Mouse (Mus musculus) heart, embryonic 13.5 days (tissue): ENCODE data around the gene Tlr6. TPM values are rescaled to one million over a fixed set of nuclear protein-coding genes. Genes with fewer than 3 reads are reported as not detected.

Source experiments
- ATAC-seq: fragments of 200-750 bp; cut with Nextera tagmentation; 2 replicates; pipeline ENCODE4 v1.8.0; 2017; ENCODE audit warnings: moderate TSS enrichment; ENCODE audit not compliant: insufficient number of reproducible peaks, low FRiP score, low TSS enrichment; ENCODE audit errors: extremely low read depth
- H3K27ac ChIP-seq: fragments of 300-500 bp; sonication (generic); replicated peaks from 2 replicates; pipeline ENCODE4 v1.5.1; 2015; ENCODE audit warnings: moderate library complexity, mild to moderate bottlenecking, inconsistent platforms
- H3K27me3 ChIP-seq: fragments of 300-500 bp; sonication (generic); replicated peaks from 2 replicates; pipeline ENCODE4 v1.6.1; 2015; ENCODE audit warnings: mild to moderate bottlenecking, inconsistent platforms
- H3K36me3 ChIP-seq: fragments of 300-500 bp; sonication (generic); 2 replicates; pipeline ENCODE4 v1.6.1; 2015; ENCODE audit warnings: mild to moderate bottlenecking, inconsistent platforms
- H3K4me1 ChIP-seq: fragments of 300-500 bp; sonication (generic); 2 replicates; pipeline ENCODE4 v1.6.1; 2015; ENCODE audit warnings: inconsistent platforms
- H3K4me2 ChIP-seq: fragments of 300-500 bp; sonication (generic); 2 replicates; pipeline ENCODE4 v1.6.1; 2015; ENCODE audit warnings: inconsistent platforms, mild to moderate bottlenecking, moderate library complexity
- H3K4me3 ChIP-seq: fragments of 300-500 bp; sonication (generic); 2 replicates; pipeline ENCODE4 v1.5.1; 2015; ENCODE audit warnings: moderate library complexity, mild to moderate bottlenecking, inconsistent platforms
- H3K9ac ChIP-seq: fragments of 300-500 bp; sonication (generic); 2 replicates; pipeline ENCODE4 v1.6.1; 2015; ENCODE audit warnings: inconsistent platforms, mild to moderate bottlenecking, moderate library complexity
- H3K9me3 ChIP-seq: fragments of 300-500 bp; sonication (generic); 2 replicates; pipeline ENCODE4 v1.6.1; 2016; ENCODE audit warnings: inconsistent platforms
- WGBS: fragments of 180-500 bp; shearing (Covaris S2); methylation state at CpG from one replicate; pipeline ENCODE4 v1.1.7; 2015; ENCODE audit warnings: mixed read lengths; 5-methylcytosine and 5-hydroxymethylcytosine counted together
- microRNA counts: library from miRNA; unstranded; fragments of <30 nt; microRNA quantifications from one replicate; lab custom pipeline; 2016
- microRNA-seq: library from miRNA; unstranded; fragments of <30 nt; microRNA quantifications from one replicate; pipeline ENCODE4, GENCODE M21; 2016
- polyA plus RNA-seq: library from polyadenylated mRNA; unstranded; fragments of >200 nt; fragmentation: Nextera tagmentation; extraction: Ambion mirVana; gene quantifications from 2 replicates; pipeline ENCODE4 v1.2.1, GENCODE M21; 2015

The Tlr6 gene
- polyA plus RNA-seq, 1 experiment from 2014 or later = 0.21 TPM

DNA sequence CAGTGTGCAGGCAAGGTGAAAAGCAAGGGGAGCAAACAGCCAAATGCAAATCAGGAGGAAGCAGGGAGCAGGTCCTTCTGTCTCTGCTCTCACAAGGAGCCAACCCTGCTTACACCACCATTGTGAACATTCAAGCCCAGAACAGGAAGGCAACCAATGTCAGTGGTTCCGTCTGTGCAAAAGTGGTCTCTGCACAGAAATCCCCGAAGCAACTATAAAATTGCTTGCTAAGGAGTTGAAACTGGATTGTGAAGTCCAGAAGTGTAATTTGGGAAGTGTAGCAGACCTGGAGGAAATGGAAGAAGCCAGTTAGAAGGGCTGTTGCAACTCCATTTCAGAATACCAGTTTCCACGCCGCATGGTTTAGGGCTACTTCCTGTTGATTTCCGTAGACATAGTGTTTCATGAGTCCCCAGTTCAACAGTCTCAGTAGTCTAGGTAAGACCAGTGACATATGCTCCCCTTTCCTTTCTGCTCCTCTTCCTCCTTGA lies 37.0 kb downstream of the Tlr6 start:
- H3K9me3 ChIP-seq = no peaks in the 10 kb centered on the region
- H3K27ac ChIP-seq = no peak overlapping the region
- no peaks in the 10 kb centered on the region for H3K27me3 ChIP-seq
- no peaks in the 10 kb centered on the region; the same call in 1 of the 2 replicates for H3K4me1 ChIP-seq
- no peak overlapping the region for H3K4me3 ChIP-seq
- H3K4me2 ChIP-seq = no peak overlapping the region
- no peak for ATAC-seq
- H3K36me3 ChIP-seq = no peaks in the 10 kb centered on the region
- 78% methylated on average over 5 of the region's 5 CpGs for WGBS
- no peak overlapping the region for H3K9ac ChIP-seq

DNA sequence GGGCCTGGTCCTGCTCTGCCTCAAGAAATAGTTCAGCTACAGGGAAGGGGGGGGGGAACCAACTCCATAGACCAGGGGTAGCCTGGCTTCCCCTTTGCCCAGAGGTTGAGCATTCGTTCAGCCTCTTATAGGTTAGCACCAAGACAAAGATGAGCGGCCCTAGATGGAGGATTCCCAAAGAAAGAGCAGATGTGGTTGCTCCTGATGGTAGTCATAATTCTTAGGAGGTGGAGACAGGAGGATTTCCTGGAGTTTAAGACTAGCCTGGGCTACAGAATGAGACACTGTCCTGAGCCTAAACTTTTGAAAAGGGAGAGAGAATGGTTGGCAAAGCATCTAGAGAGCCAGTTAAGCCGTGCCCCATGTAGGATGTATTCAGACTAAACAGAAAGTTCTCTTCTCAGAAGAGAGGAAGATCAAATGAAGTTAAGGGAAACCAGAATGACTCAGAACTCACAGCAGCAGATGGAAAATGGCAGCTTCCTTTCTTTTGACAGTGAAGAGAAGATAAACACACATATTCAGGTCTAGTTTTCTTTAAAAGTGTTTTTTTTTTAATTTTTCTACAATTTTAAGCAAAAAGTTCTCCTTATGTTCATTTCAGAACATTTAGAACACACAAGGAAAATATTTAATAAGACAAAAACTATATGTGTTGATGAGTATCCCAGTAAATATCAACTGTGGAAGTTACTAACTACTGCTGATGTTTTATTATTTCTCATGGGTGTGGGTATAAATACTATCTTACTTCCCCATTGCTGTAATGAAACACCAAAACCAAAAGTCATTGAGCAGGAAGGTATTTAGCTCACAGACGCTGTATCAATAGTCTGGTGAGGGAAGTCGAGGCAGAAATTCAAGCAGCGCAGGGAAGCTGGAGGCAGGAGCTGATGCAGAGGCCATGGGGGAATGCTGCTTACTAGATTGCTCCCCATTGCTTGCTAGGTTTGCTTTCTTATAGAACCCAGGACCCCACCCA lies 41.0 kb downstream of the Tlr6 start:
- ATAC-seq = no peak
- Histone ChIP-seq H3K36me3 (no peaks in the 10 kb centered on the region), H3K4me1 (no peaks in the 10 kb centered on the region), H3K27ac (no peak overlapping the region), H3K9ac (no peak overlapping the region), H3K9me3 (peaks cover 12% of the 10 kb centered on the region; the same call in 1 of the 2 replicates), H3K4me3 (no peak overlapping the region), H3K4me2 (no peak overlapping the region), H3K27me3 (no peaks in the 10 kb centered on the region)
- WGBS = 81% methylated on average over 6 of the region's 6 CpGs

DNA sequence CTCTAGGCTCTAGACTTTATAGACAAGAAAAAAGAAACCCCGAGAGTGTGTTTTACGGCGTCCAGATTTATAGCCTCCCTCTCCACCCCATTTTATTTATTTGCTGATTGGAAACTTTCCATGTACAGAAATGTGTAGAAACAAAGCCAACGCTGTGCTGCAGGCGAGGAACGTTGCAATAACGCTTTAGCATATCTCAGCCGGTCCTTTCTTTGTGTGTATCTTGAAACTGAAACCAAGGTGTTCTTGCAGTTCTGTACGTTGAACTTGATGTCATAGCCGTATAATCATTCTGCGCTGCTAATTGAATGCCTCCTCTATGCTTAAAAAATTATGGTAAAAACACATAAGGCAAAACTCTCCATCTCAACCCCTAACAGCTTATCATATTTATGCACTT lies 42.2 kb downstream of the Tlr6 start:
- no peaks in the 10 kb centered on the region for H3K27me3 ChIP-seq
- no peak overlapping the region for H3K27ac ChIP-seq
- H3K4me2 ChIP-seq = no peak overlapping the region
- H3K36me3 ChIP-seq = no peaks in the 10 kb centered on the region
- H3K4me3 ChIP-seq = no peak overlapping the region
- WGBS = 89% methylated on average over 11 of the region's 11 CpGs
- H3K9me3 ChIP-seq = peaks cover 12% of the 10 kb centered on the region; the same call in 1 of the 2 replicates
- ATAC-seq = no peak
- H3K4me1 ChIP-seq = no peaks in the 10 kb centered on the region
- H3K9ac ChIP-seq = no peak overlapping the region

DNA sequence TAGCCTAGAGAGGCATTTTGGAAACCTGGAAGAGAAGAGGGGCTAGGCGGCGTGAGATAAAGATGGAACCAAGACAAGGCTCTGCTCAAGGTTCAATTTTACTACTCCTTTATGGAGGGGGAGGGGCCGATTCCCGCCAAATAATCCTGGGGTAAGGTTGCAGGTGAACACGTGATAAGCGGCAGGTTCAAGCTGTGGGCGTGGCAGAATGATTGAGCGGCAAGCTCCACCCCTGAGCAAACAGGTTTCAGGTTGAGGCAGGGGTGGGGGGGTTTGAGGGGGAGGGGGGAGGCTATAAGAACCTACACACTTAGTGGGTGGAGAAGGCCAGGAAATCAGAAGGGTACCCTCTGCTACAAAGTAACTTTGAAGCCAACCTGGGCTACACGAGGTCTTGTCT lies 42.7 kb downstream of the Tlr6 start:
- no peak overlapping the region for H3K9ac ChIP-seq
- 91% methylated on average over 9 of the region's 9 CpGs for WGBS
- no peak for ATAC-seq
- no peak overlapping the region for H3K4me2 ChIP-seq
- no peaks in the 10 kb centered on the region for H3K27me3 ChIP-seq
- H3K4me1 ChIP-seq = no peaks in the 10 kb centered on the region
- peaks cover 12% of the 10 kb centered on the region; the same call in 1 of the 2 replicates for H3K9me3 ChIP-seq
- H3K27ac ChIP-seq = no peak overlapping the region
- no peaks in the 10 kb centered on the region for H3K36me3 ChIP-seq
- no peak overlapping the region for H3K4me3 ChIP-seq

DNA sequence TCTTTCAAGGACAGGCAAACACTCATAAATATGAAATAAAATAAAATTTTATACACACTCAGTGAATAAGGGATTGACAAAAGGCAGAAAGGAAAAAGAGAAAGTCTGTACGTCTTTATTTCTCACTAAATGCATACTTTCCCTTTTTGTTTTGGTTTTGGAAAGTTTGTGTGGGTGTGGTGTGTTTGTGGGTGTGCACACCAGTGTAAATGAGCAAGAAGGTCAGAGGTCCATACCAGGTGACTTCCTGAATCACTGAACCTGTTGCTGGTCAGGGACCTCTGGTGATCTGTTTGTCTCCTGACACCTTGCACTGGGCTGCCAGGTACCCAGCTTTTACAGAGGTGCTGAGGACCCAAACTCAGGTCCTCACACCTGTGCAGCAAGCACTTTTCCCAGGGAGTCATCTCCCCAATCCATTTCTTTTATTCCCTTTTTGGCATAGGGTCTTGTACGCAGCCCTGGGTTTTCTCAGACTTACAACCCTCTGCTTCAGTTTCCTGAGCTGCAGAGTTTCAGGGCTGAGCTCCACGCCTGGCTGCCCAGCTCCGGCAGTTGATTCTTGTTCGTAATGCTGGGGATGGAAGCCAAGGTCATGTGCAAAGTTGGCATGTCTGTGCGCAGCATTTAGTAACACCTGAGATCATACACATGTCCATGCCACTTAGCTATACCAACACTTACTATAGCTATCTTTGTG lies 51.2 kb downstream of the Tlr6 start:
- Histone ChIP-seq H3K9ac (no peak overlapping the region), H3K4me3 (no peak overlapping the region), H3K9me3 (peaks cover 4% of the 10 kb centered on the region; the same call in 1 of the 2 replicates), H3K36me3 (no peaks in the 10 kb centered on the region), H3K4me1 (no peaks in the 10 kb centered on the region), H3K27me3 (no peaks in the 10 kb centered on the region), H3K27ac (no peak overlapping the region), H3K4me2 (no peak overlapping the region)
- ATAC-seq = no peak
- WGBS = 83% methylated on average over 6 of the region's 6 CpGs

DNA sequence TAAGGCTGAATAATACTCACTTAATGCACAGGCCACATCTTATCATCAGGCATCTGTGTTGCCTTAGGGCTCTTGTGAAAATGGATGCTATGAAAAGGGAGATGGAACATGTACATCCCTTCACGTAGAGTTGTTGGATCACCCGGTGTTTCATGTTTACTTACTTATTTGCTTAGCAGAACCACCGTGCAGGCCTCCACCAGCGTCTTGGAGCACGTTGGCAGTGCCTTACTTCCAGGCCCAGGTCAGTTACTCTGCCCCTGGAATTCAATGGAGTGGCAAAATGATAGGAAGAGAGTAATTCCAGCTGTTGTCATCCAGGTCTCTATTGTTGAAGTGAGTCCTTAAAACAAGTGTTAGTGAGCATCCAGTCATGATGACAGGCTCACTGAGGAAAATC lies 52.0 kb downstream of the Tlr6 start:
- 86% methylated on average over 5 of the region's 5 CpGs for WGBS
- H3K27ac ChIP-seq = no peak overlapping the region
- no peaks in the 10 kb centered on the region for H3K36me3 ChIP-seq
- no peak overlapping the region for H3K9ac ChIP-seq
- no peak for ATAC-seq
- H3K9me3 ChIP-seq = peaks cover 4% of the 10 kb centered on the region; the same call in 1 of the 2 replicates
- no peak overlapping the region for H3K4me3 ChIP-seq
- no peak overlapping the region for H3K4me2 ChIP-seq
- H3K4me1 ChIP-seq = no peaks in the 10 kb centered on the region
- no peaks in the 10 kb centered on the region for H3K27me3 ChIP-seq

DNA sequence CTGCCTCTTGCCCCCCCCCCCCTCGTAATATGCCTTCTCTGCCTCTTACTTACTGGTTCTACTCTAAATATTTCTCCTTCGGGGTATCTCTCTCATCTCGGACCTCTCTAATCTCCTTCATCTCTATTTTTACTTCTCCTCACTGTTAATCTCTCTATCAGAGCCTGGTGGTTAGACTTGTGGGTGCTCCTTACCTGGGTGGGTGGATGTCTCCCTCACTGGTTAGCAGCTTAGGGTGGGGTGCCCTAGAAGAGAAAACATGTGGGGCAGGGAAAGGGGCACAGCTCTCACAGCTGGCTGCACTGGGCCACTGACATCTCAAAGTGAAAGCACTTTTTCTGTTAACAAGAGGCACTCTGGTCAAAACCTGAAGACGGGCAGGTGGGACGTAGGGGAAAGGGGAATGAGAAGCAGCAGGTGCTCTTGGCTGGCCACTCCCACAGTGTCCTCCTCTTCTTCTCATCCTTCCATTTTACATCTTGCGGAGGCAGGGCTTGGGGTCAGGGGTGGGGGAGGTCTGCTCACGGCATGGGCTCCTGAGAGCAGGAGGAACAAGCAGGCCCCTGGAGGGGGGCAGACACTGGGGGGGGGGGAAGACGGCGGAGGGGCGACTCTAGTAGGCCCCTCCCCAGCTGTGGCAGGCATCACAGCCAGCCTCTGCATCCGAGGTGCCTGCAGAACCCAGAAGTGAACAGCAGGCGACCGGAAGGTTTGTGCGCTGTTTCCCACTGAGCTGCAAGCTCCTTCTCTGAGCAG lies 54.2 kb downstream of the Tlr6 start:
- no peak for ATAC-seq

More for the DNA sequence above, 54.2 kb downstream of the Tlr6 start:
- H3K9ac ChIP-seq = no peak overlapping the region
- H3K4me3 ChIP-seq = no peak overlapping the region
- 65% methylated on average over 13 of the region's 14 CpGs for WGBS
- no peaks in the 10 kb centered on the region for H3K27me3 ChIP-seq
- H3K36me3 ChIP-seq = no peaks in the 10 kb centered on the region
- no peaks in the 10 kb centered on the region for H3K4me1 ChIP-seq
- H3K4me2 ChIP-seq = peak overlapping the region; percentile 7; the same call in 1 of the 2 replicates
- no peak overlapping the region for H3K27ac ChIP-seq
- peaks cover 9% of the 10 kb centered on the region for H3K9me3 ChIP-seq

MicroRNAs within 50 kb of the gene (microRNA counts, 519-probe panel; counts per million panel counts)
- microRNA mmu-miR-574-3p (lab: Ali Mortazavi, UCI) (4,017 counts per million, percentile 75 among the panel's probes with 10 or more counts), microRNA mmu-miR-574-5p (lab: Ali Mortazavi, UCI) (209 counts per million, percentile 61 among the panel's probes with 10 or more counts)

Small RNA genes lying within 50 kb of the gene (microRNA-seq; reads per million reads assigned to microRNA genes)
- gene Mir574 = 153 reads per million, percentile 60 among the genes with 10 or more reads in this experiment

Other genes starting within 250 kb of the Tlr6 start
- 49.8 TPM in 2 replicates for gene Klf3, start 156.7 kb downstream of the Tlr6 start, polyA plus RNA-seq
- 0.47 and 0.59 TPM in 2 replicates for gene Tlr1, start 26.5 kb downstream of the Tlr6 start, polyA plus RNA-seq
- 39.6 and 41.4 TPM in 2 replicates for gene Fam114a1, start 10.0 kb upstream of the Tlr6 start, polyA plus RNA-seq
- gene Tmem156, start 132.0 kb upstream of the Tlr6 start, polyA plus RNA-seq = 0.19 TPM in 1 of 2 replicates, not detected in the other
- gene Klhl5, start 147.4 kb upstream of the Tlr6 start, polyA plus RNA-seq = 12.3 and 14.1 TPM in 2 replicates
- gene Wdr19, start 239.6 kb upstream of the Tlr6 start, polyA plus RNA-seq = 5.6 and 6.2 TPM in 2 replicates